Mouse (Mus musculus) CH12.LX (cell line): ENCODE results near the gene Coro2b. TPM values are rescaled to one million over a fixed set of nuclear protein-coding genes. Genes with fewer than 3 reads are reported as not detected.

Source experiments
- DNase-seq: peaks from one replicate; pipeline ENCODE4 v3.0.0-alpha.2; 2013; ENCODE audit errors: extremely low read depth
- H3K27ac ChIP-seq: 2 replicates; pipeline ENCODE4 v1.5.1; 2012; ENCODE audit warnings: low read depth, mild to moderate bottlenecking, control low read depth, moderate library complexity; ENCODE audit not compliant: insufficient read depth
- H3K27me3 ChIP-seq: replicated peaks from 2 replicates; pipeline ENCODE3; 2012; ENCODE audit warnings: inconsistent platforms
- H3K36me3 ChIP-seq, 2 experiments: replicated peaks in 1 of 2; 2 replicates each; pipeline versions ENCODE3 to v1.6.1; 2012; ENCODE audit warnings: inconsistent platforms in 1 of 2, low read length in 1 of 2, mild to moderate bottlenecking in 1 of 2, mixed read lengths in 1 of 2, moderate library complexity in 1 of 2; ENCODE audit not compliant: control insufficient read depth in 1 of 2, insufficient read depth in 1 of 2
- H3K4me1 ChIP-seq, 2 experiments: 2 replicates each; pipeline ENCODE4 v1.6.1; 2012; ENCODE audit warnings: inconsistent platforms in 1 of 2, moderate library complexity in 1 of 2; ENCODE audit not compliant: insufficient read depth in 2 of 2, control insufficient read depth in 1 of 2
- H3K4me2 ChIP-seq: 2 replicates; pipeline ENCODE4 v1.6.1; 2012; ENCODE audit warnings: low read depth, mild to moderate bottlenecking, control low read depth; ENCODE audit not compliant: poor library complexity, insufficient read depth, severe bottlenecking
- H3K4me3 ChIP-seq, 3 experiments: fragments of 150-350 bp in 1 of 3; sonication (generic) in 1 of 3; replicated peaks in 1 of 3; 2 replicates each; pipeline versions ENCODE3 to v1.5.1; 2011 to 2012; ENCODE audit warnings: low read depth in 2 of 3, low read length in 2 of 3, mild to moderate bottlenecking in 2 of 3, moderate library complexity in 2 of 3, control low read depth in 1 of 3, improper control_type of control experiment in 1 of 3, inconsistent platforms in 1 of 3, mixed read lengths in 1 of 3; ENCODE audit not compliant: poor library complexity in 1 of 3
- H3K79me2 ChIP-seq: replicated peaks from 2 replicates; pipeline ENCODE4 v1.6.1; 2012; ENCODE audit warnings: mild to moderate bottlenecking, moderate library complexity; ENCODE audit not compliant: control insufficient read depth, poor library complexity, insufficient read depth, severe bottlenecking; ENCODE audit errors: extremely low read depth
- H3K9ac ChIP-seq: 2 replicates; pipeline ENCODE4 v1.6.1; 2012; ENCODE audit warnings: low read depth, mild to moderate bottlenecking, control low read depth, moderate library complexity; ENCODE audit not compliant: insufficient read depth
- H3K9me3 ChIP-seq: replicated peaks from 2 replicates; pipeline ENCODE3; 2012; ENCODE audit warnings: low read length, inconsistent platforms, mixed read lengths
- CHD2 ChIP-seq: IDR thresholded peaks from 2 replicates; pipeline ENCODE4 v1.6.1; 2011; ENCODE audit warnings: low read length, improper control_type of control experiment
- ELF1 ChIP-seq: IDR thresholded peaks from 2 replicates; pipeline ENCODE4 v1.6.1; 2014; ENCODE audit warnings: low read depth, mild to moderate bottlenecking, inconsistent platforms, low read length, improper control_type of control experiment
- EP300 ChIP-seq: IDR thresholded peaks from 2 replicates; pipeline ENCODE4 v1.6.1; 2011; ENCODE audit warnings: low read length, improper control_type of control experiment
- HCFC1 ChIP-seq: IDR thresholded peaks from 2 replicates; pipeline ENCODE4 v1.6.1; 2012; ENCODE audit warnings: low read depth, mild to moderate bottlenecking, inconsistent platforms, low read length, improper control_type of control experiment
- MAFK ChIP-seq: IDR thresholded peaks from 2 replicates; pipeline ENCODE4 v1.6.1; 2011; ENCODE audit warnings: low read length, improper control_type of control experiment; ENCODE audit not compliant: insufficient replicate concordance
- MAX ChIP-seq: IDR thresholded peaks from 2 replicates; pipeline ENCODE4 v1.6.1; 2011; ENCODE audit warnings: low read length, improper control_type of control experiment
- MAZ ChIP-seq: IDR thresholded peaks from 2 replicates; pipeline ENCODE4 v1.6.1; 2012; ENCODE audit warnings: low read depth, mild to moderate bottlenecking, inconsistent platforms, low read length, improper control_type of control experiment, moderate library complexity
- MEF2A ChIP-seq: IDR thresholded peaks from 2 replicates; pipeline ENCODE4 v1.6.1; 2014; ENCODE audit warnings: low read depth, mild to moderate bottlenecking, inconsistent platforms, low read length, improper control_type of control experiment, borderline replicate concordance
- MXI1 ChIP-seq: IDR thresholded peaks from 2 replicates; pipeline ENCODE4 v1.6.1; 2011; ENCODE audit warnings: mild to moderate bottlenecking, low read depth, low read length, improper control_type of control experiment
- PAX5 ChIP-seq: IDR thresholded peaks from 2 replicates; pipeline ENCODE4 v1.6.1; 2012; ENCODE audit warnings: low read length, inconsistent platforms, mixed read lengths
- RAD21 ChIP-seq: IDR thresholded peaks from 2 replicates; pipeline ENCODE4 v1.6.1; 2011; ENCODE audit warnings: low read depth, mild to moderate bottlenecking, low read length, improper control_type of control experiment, moderate library complexity
- RCOR1 ChIP-seq: conservative IDR thresholded peaks from 2 replicates; pipeline ENCODE4 v1.6.1; 2012; ENCODE audit warnings: low read depth, mild to moderate bottlenecking, inconsistent platforms, low read length, improper control_type of control experiment
- SIN3A ChIP-seq: IDR thresholded peaks from 2 replicates; pipeline ENCODE4 v1.6.1; 2012; ENCODE audit warnings: low read length, improper control_type of control experiment, inconsistent platforms
- SMC3 ChIP-seq: IDR thresholded peaks from 2 replicates; pipeline ENCODE4 v1.6.1; 2011; ENCODE audit warnings: low read depth, low read length, improper control_type of control experiment
- UBTF ChIP-seq: IDR thresholded peaks from 2 replicates; pipeline ENCODE4 v1.6.1; 2012; ENCODE audit warnings: low read depth, mild to moderate bottlenecking, inconsistent platforms, low read length, improper control_type of control experiment, moderate library complexity
- dilution Hi-C: fragments of 300-500 bp; cut with MboI; formaldehyde crosslinking; loops from 2 replicates; pipeline ENCODE4 v1.14.3; 2020; ENCODE audit warnings: low sequenced_read_pairs; ENCODE audit not compliant: extremely low pct_unique_long_range_greater_than_20kb, extremely low pct_ligation_motif_present
- in situ Hi-C: fragments of 300-500 bp; cut with MboI; formaldehyde crosslinking; loops from 3 replicates; pipeline ENCODE4 v1.14.3; 2019; ENCODE audit warnings: low sequenced_read_pairs, low pct_ligation_motif_present, low pct_unique_long_range_greater_than_20kb, mixed read lengths
- polyA plus RNA-seq: library from polyadenylated mRNA; unstranded; fragments of >175 nt; gene quantifications from 2 replicates; pipeline ENCODE4 v1.2.1, GENCODE M21; 2012; ENCODE audit warnings: low read depth; ENCODE audit not compliant: insufficient read length
- total RNA-seq, 2 experiments: library from RNA; depleted of rRNA; stranded (reverse); fragments of 300-350 nt in 1 of 2; fragments of >200 nt in 1 of 2; gene quantifications; 2 replicates each; pipeline ENCODE4 v1.2.3; 2012 to 2014

Coro2b gene
- total and polyA plus RNA-seq, 3 experiments = 0.77 to 3.2 (median 0.85) TPM

DNA sequence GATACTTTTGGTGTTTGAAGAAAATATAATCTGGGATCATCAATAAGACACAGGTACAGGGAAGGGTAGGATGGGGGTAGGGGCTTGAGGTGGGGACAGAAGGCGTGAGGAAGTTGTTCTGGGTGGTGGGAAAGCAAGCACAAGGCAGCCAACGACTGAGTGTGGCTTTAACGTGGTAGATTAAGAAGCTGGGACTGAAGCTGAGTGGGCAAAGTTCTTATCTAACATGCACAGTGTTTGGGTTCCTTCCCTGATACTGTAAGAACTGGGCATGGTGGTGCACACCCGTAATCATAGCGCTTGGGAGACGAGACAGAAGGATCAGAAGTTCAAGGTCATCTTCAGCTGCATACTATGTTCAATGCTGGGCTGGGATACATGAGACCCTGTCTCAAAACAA is 151.8 kb downstream of the Coro2b start:
- H3K9me3 ChIP-seq = no peaks in the 10 kb centered on the region
- H3K27me3 ChIP-seq = no peaks in the 10 kb centered on the region
- dilution Hi-C loops = no loop called here
- no peak overlapping the region for H3K27ac ChIP-seq
- no peaks in the 10 kb centered on the region for H3K79me2 ChIP-seq
- no peak for DNase-seq
- TF ChIP-seq MEF2A (no peak), UBTF (no peak), RCOR1 (no peak), RAD21 (no peak), MAX (no peak), MAFK (no peak), SIN3A (no peak), HCFC1 (no peak), MAZ (no peak)
- TF ChIP-seq, all 38 proteins: peak for 0
- peaks cover 4 to 14% of the 10 kb centered on the region in 2 experiments for H3K36me3 ChIP-seq
- peaks cover 4 to 16% of the 10 kb centered on the region in 2 experiments; a peak in 3 of 4 replicates for H3K4me1 ChIP-seq
- no peak overlapping the region for H3K4me2 ChIP-seq
- H3K4me3 ChIP-seq = no peak overlapping the region
- H3K9ac ChIP-seq = no peak overlapping the region
- in situ Hi-C loops = no loop called here

DNA sequence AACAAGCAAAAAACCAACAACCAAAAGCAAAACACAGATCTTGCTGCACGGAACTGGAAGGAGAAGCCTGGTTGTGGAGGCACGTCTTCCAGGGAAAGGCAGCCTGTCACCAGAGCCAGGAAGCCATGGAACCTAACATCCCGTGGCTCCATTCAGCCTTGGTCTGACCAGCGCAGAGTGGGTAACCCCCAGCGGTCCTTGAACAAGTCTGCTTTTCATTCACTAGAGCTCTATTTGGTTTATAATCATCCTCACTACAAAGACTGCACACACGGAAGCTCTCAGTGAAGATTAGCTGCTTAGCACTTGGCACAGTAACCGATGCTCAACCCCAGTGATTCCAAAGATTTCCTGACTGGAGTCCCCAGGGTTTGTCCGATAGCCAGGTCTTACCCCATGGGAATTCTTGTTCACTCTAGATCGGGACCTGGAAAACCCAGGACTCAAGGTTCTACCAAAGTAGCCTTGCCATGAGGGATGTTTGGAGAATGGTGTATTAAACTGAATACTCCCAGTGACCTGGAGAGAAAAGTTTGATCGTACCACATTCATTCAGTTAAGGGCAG is 154.2 kb downstream of the Coro2b start:
- dilution Hi-C loops = no loop called here
- peaks cover 16 to 35% of the 10 kb centered on the region in 2 experiments for H3K36me3 ChIP-seq
- no peak for TF ChIP-seq ELF1
- no peak for TF ChIP-seq SMC3
- TF ChIP-seq CHD2 = no peak
- no peak for TF ChIP-seq PAX5
- no peak for TF ChIP-seq EP300
- no peak for TF ChIP-seq MXI1
- TF ChIP-seq, all 38 proteins: peak for 0
- Histone ChIP-seq H3K4me1 (peaks cover 10 to 36% of the 10 kb centered on the region in 2 experiments; a peak in 3 of 4 replicates), H3K4me3 (no peak overlapping the region), H3K27ac (no peak overlapping the region), H3K79me2 (no peaks in the 10 kb centered on the region), H3K9ac (no peak overlapping the region), H3K9me3 (no peaks in the 10 kb centered on the region), H3K4me2 (no peak overlapping the region), H3K27me3 (no peaks in the 10 kb centered on the region)
- DNase-seq = no peak
- in situ Hi-C loops = no loop called here
